Mouse (Mus musculus) B cell, adult 62 days (primary cell): ENCODE measurements around the gene Mylk4. TPM values are rescaled to one million over a fixed set of nuclear protein-coding genes. Genes with fewer than 3 reads are reported as not detected.

ENCODE experiments used
- total RNA-seq: library from RNA; stranded (reverse); gene quantifications from 4 replicates; pipeline ENCODE4 v1.2.4, GENCODE M21; 2023

Mylk4 gene
- not detected in 4 replicates for total RNA-seq

DNA sequence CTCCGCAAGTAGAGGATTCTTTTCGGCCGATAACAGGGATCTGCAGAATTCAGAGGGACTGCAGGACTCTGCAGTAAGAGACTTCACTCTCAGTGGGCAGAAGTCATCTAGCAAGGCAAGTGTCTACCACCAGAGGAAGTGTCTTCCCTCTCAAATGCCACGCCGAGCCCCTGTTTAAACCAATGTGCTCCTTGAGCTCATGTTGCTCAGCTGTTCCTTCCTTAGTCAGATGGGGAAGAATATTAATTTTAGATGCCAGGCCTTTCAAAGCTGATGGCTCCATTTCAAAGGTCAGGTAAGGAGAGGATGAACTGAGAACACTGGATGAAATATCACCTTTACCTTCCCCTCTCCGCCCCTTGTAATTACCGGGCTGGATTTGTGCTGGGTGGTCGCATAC is at the start of gene Mylk4:
Mylk4 (minus strand) TSS at position 139 of the 400 bp plus-strand sequence.

DNA sequence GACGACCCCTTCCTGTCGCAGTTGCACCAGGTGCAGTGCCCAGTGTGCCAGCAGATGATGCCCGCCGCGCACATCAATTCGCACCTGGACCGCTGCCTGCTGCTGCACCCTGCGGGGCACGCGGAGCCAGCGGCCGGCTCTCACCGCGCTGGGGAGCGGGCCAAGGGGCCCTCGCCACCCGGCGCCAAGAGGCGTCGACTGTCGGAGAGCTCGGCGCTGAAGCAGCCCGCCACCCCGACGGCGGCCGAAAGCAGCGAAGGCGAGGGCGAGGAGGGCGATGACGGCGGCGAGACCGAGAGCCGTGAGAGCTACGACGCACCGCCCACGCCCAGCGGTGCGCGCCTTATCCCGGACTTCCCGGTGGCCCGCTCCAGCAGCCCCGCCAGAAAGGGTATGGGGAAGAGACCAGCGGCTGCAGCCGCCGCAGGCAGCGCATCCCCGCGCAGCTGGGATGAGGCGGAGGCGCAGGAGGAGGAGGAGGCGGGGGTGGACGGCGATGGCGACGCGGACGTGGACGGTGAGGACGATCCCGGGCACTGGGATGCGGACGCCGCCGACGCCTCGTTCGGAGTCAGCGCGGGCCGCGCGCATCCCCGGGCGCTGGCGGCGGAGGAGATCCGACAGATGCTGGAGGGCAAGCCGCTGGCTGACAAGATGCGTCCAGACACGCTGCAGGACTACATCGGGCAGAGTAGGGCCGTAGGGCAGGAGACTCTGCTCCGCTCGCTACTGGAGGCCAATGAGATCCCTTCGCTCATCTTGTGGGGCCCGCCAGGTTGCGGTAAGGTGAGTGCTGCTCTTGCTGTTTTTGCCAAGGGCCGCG is 18.7 kb upstream of the Mylk4 start, which contains the start of gene D930007J09Rik:
D930007J09Rik (minus strand) TSS at position 591 of the 823 bp plus-strand sequence.

DNA sequence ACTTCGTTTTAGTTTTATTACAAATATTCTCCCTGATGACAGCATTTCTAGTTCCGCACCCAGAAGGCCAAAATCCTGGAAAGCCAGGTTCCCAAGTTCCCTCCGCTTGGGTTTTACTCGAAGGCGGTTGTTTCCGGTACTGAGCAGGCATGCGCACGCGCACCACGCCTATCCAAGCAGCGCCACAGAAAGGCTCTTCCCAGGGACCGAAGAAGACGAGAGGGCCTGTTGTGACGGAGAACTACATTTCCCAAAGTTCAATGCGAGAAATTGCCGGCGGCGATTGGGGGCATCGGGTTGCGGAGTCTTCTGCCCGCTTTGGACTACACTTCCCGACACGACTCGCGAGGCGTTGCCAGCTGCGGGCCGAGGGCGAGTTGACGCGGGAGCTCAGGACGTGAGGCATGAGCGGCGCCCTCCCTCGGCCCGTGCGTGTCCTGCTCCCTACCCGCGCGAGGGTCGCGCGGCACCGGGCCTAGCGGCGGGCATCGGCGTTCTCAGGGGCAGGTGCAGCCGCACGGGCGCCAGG is 18.0 kb upstream of the Mylk4 start, which contains the start of gene Wrnip1:
Wrnip1 (plus strand) TSS at position 346 of the 529 bp plus-strand sequence.

Other genes starting within 250 kb of the Mylk4 start
- gene Wrnip1, start 18.1 kb upstream of the Mylk4 start, total RNA-seq, result 37.5 to 45.6 TPM (median 40.2 TPM) in 4 replicates
- not detected in 4 replicates for gene D930007J09Rik, start 18.9 kb upstream of the Mylk4 start, total RNA-seq
- gene Serpinb1a, start 67.2 kb upstream of the Mylk4 start, total RNA-seq, result 239 to 277 TPM (median 252 TPM) in 4 replicates
- not detected in 4 replicates for gene Serpinb1c, start 114.3 kb upstream of the Mylk4 start, total RNA-seq
- 10.0 to 13.9 TPM (median 12.4 TPM) in 4 replicates for gene Serpinb6b, start 181.3 kb upstream of the Mylk4 start, total RNA-seq
- gene Serpinb9, start 219.3 kb upstream of the Mylk4 start, total RNA-seq, result 2.4 to 3.5 TPM (median 3.2 TPM) in 4 replicates
- not detected in 4 replicates for gene Serpinb9b, start 243.5 kb upstream of the Mylk4 start, total RNA-seq